Mouse (Mus musculus) ES-E14 (cell line): Measurements from ENCODE around the gene Pdcd4. TPM values are rescaled to one million over a fixed set of nuclear protein-coding genes. Genes with fewer than 3 reads are reported as not detected.

Experiments used
- DNase-seq: peaks from one replicate; pipeline ENCODE4 v3.0.0-alpha.2; 2013; ENCODE audit warnings: low read depth, low spot score
- H3K27ac ChIP-seq: 2 replicates; pipeline ENCODE4 v1.5.1; 2012; ENCODE audit warnings: low read depth, mild to moderate bottlenecking, low read length, moderate library complexity, mixed read lengths; ENCODE audit not compliant: poor library complexity, insufficient read depth, severe bottlenecking
- H3K36me3 ChIP-seq: 2 replicates; pipeline ENCODE4 v1.6.1; 2012; ENCODE audit warnings: mild to moderate bottlenecking, low read length, moderate library complexity, mixed read lengths; ENCODE audit not compliant: control insufficient read depth, poor library complexity, insufficient read depth, severe bottlenecking
- H3K4me1 ChIP-seq, 2 experiments: fragments of 150-350 bp in 1 of 2; sonication (generic) in 1 of 2; 2 replicates each; pipeline ENCODE4 v1.6.1; 2012; ENCODE audit warnings: low read length in 2 of 2, mild to moderate bottlenecking in 1 of 2, mixed read lengths in 1 of 2; ENCODE audit not compliant: control insufficient read depth in 2 of 2, insufficient read depth in 2 of 2, poor library complexity in 1 of 2
- H3K4me3 ChIP-seq, 2 experiments: fragments of 150-350 bp in 1 of 2; sonication (generic) in 1 of 2; 2 replicates each; pipeline ENCODE4 v1.5.1; 2012; ENCODE audit warnings: low read length in 2 of 2, low read depth in 1 of 2, mild to moderate bottlenecking in 1 of 2, mixed read lengths in 1 of 2; ENCODE audit not compliant: insufficient read depth in 1 of 2, poor library complexity in 1 of 2, severe bottlenecking in 1 of 2
- H3K9ac ChIP-seq: 2 replicates; pipeline ENCODE4 v1.6.1; 2012; ENCODE audit warnings: low read depth, mild to moderate bottlenecking, low read length, mixed read lengths; ENCODE audit not compliant: poor library complexity, insufficient read depth, severe bottlenecking
- H3K9me3 ChIP-seq: fragments of 150-350 bp; sonication (generic); 2 replicates; pipeline ENCODE4 v1.6.1; 2012; ENCODE audit warnings: low read depth, mild to moderate bottlenecking, low read length; ENCODE audit not compliant: control insufficient read depth, insufficient read depth
- CHD2 ChIP-seq: IDR thresholded peaks from 2 replicates; pipeline ENCODE4 v1.6.1; 2014; ENCODE audit warnings: mild to moderate bottlenecking, low read depth, low read length, inconsistent platforms
- HCFC1 ChIP-seq: IDR thresholded peaks from 2 replicates; pipeline ENCODE4 v1.6.1; 2012; ENCODE audit warnings: low read length, inconsistent platforms, borderline replicate concordance; ENCODE audit not compliant: insufficient read depth
- MAFK ChIP-seq: IDR thresholded peaks from 2 replicates; pipeline ENCODE4 v1.6.1; 2014; ENCODE audit warnings: mild to moderate bottlenecking, low read depth, low read length, inconsistent platforms; ENCODE audit not compliant: insufficient read depth
- ZC3H11A ChIP-seq: IDR thresholded peaks from 2 replicates; pipeline ENCODE4 v1.6.1; 2012; ENCODE audit warnings: low read depth, mild to moderate bottlenecking, inconsistent platforms, low read length, borderline replicate concordance
- ZNF384 ChIP-seq: IDR thresholded peaks from 2 replicates; pipeline ENCODE4 v1.6.1; 2012; ENCODE audit warnings: low read depth, low read length, inconsistent platforms
- in situ Hi-C, 2 experiments: fragments of 600-800 bp; cut with MboI; formaldehyde crosslinking; loops; one replicate each; pipeline ENCODE4 v1.15.1; 2025; ENCODE audit warnings: low sequenced_read_pairs in 2 of 2, inconsistent platforms in 1 of 2; ENCODE audit not compliant: unreplicated experiment in 2 of 2
- total RNA-seq: library from RNA; depleted of rRNA; stranded (reverse); fragments of 300-350 nt; gene quantifications from 2 replicates; pipeline ENCODE4 v1.2.3, GENCODE M21; 2012

The Pdcd4 gene
- total RNA-seq, 1 experiment = 13.4 TPM

DNA sequence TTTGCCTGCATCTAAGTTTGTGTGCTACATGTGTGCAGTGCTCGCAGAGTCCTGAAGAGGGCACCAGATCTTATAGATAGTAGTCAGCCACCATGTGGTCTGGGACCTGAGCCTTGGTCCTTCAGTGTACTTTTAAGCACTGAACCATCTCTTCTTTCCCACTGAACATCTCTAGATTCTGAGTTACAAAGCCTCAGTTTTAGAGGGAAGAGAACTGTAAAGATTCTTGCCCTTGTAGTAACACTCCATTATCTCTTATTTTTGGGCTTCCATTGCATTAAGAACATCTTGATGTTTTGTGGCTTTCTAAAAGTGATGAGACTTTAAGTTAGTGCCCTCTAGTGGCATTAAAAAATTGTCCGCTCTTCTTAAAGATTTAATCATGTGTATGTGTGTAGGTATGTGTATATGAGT lies 33.3 kb downstream of the Pdcd4 start:
- DNase-seq = peak; percentile 77
- H3K4me1 ChIP-seq = no peaks in the 10 kb centered on the region
- H3K4me3 ChIP-seq = no peak overlapping the region
- H3K9ac ChIP-seq = no peak overlapping the region
- in situ Hi-C loops = no loop called here
- no peak for TF ChIP-seq MAFK
- TF ChIP-seq ZC3H11A = peak; percentile 10; the same call in 1 of the 2 replicates
- no peak overlapping the region for H3K27ac ChIP-seq
- H3K36me3 ChIP-seq = no peaks in the 10 kb centered on the region
- no peaks in the 10 kb centered on the region for H3K9me3 ChIP-seq

- no peaks in the 10 kb centered on the region for H3K36me3 ChIP-seq
- TF ChIP-seq HCFC1 (no peak), ZNF384 (no peak), CHD2 (no peak), ZC3H11A (no peak), MAFK (no peak)
- in situ Hi-C loops = no loop called here
Observed at GRCm38 (mm10) chr19:53926705-53927104, 34.7 kb downstream of the Pdcd4 start.

DNA sequence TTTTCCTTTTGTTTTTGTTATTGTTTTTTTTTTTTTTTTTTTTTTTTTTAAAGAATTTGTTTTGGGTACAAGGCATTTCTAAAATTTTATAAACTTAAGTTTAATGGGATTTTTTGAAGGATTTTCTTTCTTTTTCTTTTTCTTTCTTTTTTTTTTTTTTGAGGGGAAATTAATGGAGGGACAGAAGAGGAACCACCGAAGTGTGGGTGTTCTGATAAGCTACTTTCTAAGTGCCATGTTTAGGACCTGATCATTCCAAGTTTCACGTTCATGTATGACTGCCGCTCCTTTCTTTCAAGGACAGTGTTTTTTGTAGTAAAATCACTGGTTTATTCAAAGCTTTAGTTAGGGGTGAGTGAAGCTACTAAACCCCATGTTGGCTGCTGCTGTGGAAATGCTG lies 37.2 kb downstream of the Pdcd4 start:
- in situ Hi-C loops = no loop called here
- Histone ChIP-seq H3K4me3 (no peak overlapping the region), H3K9ac (no peak overlapping the region), H3K4me1 (no peaks in the 10 kb centered on the region), H3K9me3 (no peaks in the 10 kb centered on the region), H3K36me3 (no peaks in the 10 kb centered on the region), H3K27ac (no peak overlapping the region)
- no peak for DNase-seq
- TF ChIP-seq ZNF384 = no peak
- no peak for TF ChIP-seq CHD2
- TF ChIP-seq HCFC1 = no peak
- no peak for TF ChIP-seq ZC3H11A
- TF ChIP-seq MAFK = no peak

More at GRCm38 (mm10) chr19:53926705-53927104, 34.7 kb downstream of the Pdcd4 start:
- H3K4me1 ChIP-seq = no peaks in the 10 kb centered on the region
- H3K4me3 ChIP-seq = no peak overlapping the region
- no peak overlapping the region for H3K9ac ChIP-seq
- no peak for DNase-seq
- no peak overlapping the region for H3K27ac ChIP-seq
- no peaks in the 10 kb centered on the region for H3K9me3 ChIP-seq

DNA sequence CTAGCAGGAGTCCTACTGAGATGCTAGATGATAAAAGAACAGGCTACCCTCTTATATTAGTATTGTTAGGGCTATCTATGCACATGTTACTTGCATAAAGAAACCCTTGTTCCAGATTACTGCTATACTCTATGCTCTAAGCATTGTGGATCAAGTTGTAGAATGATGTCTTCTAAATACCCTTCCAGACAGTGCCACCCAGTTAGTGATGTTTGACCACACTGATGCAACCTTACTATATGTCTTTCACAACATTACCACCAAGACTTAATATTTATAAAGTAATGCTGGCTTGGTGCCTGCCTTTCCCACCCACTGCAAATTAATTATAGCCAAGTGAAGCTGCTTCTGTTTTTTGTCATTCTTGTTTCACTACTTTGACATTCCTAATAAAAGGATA lies 41.0 kb downstream of the Pdcd4 start:
- in situ Hi-C loops = no loop called here
- no peak for DNase-seq

DNA sequence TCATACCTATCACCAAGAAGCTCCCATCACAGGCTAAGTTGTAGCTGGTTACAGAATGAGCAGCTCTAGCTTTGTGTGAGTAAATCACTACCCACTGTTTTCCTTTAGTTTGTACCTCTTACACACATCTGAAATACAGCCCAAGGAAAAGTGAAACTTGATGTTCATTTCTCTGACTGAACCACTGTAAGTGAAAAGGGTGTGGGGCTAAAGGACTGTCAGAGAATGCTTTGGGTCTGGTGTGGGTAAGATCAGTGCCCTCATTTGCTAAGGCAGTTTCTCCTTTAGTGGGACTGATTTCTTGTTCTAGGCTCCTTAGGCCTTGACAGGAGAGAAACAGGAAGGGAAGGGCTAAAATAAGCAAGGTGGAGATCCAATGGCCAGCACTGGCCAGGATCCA lies 42.0 kb downstream of the Pdcd4 start:
- H3K4me3 ChIP-seq = no peak overlapping the region
- no peak overlapping the region for H3K9ac ChIP-seq
- H3K9me3 ChIP-seq = no peaks in the 10 kb centered on the region
- H3K36me3 ChIP-seq = no peaks in the 10 kb centered on the region
- H3K4me1 ChIP-seq = no peaks in the 10 kb centered on the region
- H3K27ac ChIP-seq = no peak overlapping the region
- DNase-seq = no peak
- in situ Hi-C loops = no loop called here
- no peak for TF ChIP-seq ZNF384
- no peak for TF ChIP-seq MAFK
- no peak for TF ChIP-seq HCFC1
- TF ChIP-seq CHD2 = no peak

More for the DNA sequence above, 41.0 kb downstream of the Pdcd4 start:
- no peak overlapping the region for H3K4me3 ChIP-seq
- H3K36me3 ChIP-seq = no peaks in the 10 kb centered on the region
- no peak overlapping the region for H3K9ac ChIP-seq
- TF ChIP-seq HCFC1 (no peak), ZNF384 (no peak), ZC3H11A (no peak), CHD2 (no peak), MAFK (no peak)
- no peak overlapping the region for H3K27ac ChIP-seq
- no peaks in the 10 kb centered on the region for H3K9me3 ChIP-seq
- H3K4me1 ChIP-seq = no peaks in the 10 kb centered on the region
